Mouse (Mus musculus) layer of hippocampus, postnatal 36 days (tissue): ENCODE measurements around the gene Ucp2. TPM values are rescaled to one million over a fixed set of nuclear protein-coding genes. Genes with fewer than 3 reads are reported as not detected.

Experiments used
- DNase-seq, 2 experiments: peaks; one replicate each; pipeline ENCODE4 v3.0.0; 2022
- total RNA-seq, 2 experiments: library from RNA; stranded (reverse); gene quantifications; 2 replicates each; pipeline ENCODE4 v1.2.3; 2021

The Ucp2 gene
- total RNA-seq, 2 experiments from 2014 or later = 67.5 to 87.2 TPM

DNA sequence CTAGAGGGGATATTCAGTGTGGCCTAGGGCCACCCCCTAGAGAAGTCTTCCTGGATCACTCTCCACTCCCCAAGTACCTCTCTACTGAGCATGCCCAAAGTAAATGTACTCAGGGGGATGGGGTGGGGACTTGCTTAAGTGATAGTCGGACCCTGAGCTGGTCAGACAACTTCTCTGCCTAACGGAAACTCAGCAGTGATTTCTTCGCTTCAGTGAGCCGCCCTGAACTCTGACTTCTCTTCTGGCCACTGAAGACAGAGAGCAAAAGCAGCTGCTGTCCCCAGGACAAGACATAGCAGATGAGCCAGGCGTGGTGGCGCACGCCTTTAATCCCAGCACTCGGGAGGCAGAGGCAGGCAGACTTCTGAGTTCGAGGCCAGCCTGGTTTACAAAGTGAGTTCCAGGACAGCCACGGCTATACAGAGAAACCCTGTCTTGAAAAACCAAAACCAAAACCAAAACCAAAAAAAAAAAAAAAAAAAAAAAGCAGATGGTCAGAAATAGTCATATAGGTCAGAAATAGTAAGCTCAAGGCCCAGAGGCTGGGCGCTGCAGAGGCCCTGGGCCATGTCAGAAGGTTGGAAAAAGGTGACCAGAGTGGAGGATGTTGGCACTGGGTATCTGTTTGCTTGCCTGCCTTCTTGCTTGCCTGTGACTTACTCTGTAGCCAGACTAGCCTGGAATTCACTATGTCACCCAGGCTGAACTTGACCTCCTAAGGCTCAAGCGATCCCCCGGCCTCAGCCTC lies 11.8 kb downstream of the Ucp2 start:
- no peak for DNase-seq

DNA sequence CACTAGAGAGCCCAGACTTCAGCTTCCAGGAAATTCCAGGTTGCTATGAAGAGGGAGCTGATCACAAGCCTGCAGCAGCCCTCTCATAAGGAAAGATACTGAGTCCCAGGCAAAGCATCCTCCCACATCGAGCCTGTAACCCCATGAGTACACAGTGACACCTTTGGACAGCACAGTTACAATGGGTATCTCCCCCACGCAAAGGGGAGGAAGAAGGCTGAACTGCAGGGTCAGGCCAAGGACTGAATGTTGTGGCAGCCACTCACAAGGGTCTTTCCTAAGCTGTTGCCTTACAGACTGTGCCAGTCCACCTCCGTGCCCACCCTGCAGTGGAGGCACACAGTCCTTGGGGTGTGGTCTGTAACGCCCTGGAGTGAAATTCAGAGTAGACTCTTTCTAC lies 13.4 kb downstream of the Ucp2 start:
- no peak for DNase-seq

DNA sequence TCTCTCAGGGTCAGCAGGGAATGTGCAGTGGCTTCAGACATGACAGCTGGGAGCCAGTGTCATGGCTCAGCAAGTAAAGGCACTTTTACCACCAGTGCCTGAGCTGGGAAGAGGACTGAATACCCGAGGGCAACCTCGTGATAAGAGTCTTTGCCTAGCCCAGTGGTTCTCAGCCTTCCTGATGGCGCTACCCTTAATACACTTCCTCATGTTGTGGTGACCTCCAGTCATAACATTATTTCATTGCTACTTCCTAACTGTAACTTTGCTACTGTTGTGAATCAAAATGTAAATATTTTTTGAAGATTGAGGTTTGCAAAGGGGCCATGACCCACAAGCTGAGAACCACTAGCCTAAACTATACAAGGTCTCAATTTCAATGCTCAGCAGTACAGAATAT lies 15.5 kb downstream of the Ucp2 start:
- no peak for DNase-seq

DNA sequence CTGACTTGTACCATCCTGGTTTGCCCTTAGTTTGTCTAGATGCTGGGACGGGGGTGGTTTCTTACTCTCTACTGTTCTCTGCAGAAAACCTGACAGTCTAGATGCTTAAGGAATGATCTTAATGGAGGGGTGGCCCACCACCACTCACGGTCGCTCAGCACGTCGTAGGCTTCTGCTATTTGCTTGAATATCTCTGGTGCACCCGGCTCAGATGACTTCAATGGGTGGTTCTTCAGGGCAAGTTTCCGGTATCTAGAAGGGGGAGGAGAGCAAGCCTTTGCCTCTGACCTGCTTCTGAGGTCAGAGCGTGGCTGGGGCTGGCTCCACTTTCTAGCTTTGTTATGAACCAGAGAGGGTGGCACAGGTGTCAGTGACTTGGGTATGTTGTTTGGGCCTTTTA lies 18.5 kb downstream of the Ucp2 start:
- DNase-seq = no peak

DNA sequence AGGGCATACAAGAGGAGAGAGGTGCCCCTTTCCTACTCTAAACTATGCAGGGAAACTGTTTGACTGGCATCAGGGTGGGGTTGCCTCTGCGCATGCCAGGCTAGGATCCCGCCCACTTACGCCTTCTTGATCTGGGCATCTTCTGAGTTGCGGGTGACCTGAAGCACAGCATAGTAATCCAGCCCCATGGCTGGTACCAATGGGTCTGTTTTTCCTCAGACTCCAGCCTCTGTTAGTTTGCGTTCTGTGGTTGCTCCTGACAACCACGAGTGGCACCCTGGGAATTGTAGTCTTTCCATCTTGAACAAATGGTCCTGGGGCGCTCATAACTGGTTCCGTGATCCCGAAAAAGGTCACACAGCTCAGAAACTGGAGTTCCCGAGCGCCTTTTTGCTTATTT lies 21.4 kb downstream of the Ucp2 start, which contains the start of gene Dnajb13:
Gene Dnajb13 (minus strand): TSS at position 388 of the 400 bp plus-strand sequence.
- DNase-seq = no peak

DNA sequence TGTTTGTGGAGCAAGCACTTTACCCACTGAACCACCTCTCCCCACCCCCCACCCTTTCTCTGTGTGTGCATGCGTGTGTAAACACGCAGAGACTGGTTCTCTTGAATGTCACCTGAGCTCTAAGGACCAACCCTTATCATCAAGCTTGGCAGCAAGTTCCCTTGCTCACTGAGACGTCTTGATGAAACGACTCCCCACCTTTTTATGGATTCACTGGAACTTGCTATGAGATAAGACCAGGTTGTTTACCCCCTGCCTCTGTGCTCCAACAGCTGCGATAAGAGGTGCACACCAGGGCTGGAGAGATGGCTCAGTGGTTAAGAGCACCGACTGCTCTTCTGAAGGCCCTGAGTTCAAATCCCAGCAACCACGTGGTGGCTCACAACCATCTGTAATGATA lies 27.1 kb downstream of the Ucp2 start:
- no peak for DNase-seq

DNA sequence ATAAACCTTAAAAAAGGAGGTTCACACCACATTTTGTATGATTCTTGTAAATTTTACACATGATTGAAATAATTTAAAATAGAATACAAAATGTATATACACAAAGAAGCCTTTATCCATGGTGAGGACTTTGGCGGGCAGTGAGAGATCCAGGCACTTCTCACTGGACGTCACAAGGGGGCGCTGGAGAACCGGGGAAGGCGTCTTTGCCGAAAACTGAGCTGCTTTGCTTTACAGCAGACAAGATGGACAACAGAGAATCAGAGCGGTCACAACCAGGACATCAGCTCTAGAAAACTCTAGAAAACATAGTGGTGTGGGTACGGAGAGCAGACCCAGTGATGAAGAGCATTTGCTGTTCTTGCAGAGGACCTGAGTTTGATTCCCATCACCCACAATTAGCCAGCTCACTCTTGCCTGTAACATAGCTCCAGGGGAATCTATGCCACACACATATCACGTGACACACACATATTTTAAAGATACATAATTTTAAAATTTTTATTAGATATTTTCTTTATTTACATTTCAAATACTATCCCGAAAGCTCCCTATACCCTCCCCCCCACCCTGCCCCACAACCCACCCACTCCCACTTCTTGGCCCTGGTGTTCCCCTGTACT lies 27.6 kb downstream of the Ucp2 start:
- peak; percentile 82 to 85 for DNase-seq

DNA sequence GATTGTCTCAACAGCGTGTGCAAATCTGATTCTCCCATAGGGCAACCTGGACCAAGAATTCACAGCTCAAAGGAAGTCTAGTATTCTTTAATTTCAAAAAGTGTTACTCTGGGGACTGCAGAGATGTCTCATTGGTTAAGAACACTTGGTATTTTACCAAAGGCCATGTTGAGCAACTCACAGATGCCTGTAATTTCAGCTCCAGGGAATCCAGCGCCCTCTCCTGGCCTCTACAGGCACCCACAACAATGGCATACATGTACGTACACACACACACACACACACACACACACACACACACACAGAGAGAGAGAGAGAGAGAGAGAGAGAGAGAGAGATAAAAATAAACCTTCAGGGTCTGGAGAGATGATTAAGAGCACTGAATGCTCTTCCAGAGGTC lies 29.1 kb downstream of the Ucp2 start:
- DNase-seq = no peak

DNA sequence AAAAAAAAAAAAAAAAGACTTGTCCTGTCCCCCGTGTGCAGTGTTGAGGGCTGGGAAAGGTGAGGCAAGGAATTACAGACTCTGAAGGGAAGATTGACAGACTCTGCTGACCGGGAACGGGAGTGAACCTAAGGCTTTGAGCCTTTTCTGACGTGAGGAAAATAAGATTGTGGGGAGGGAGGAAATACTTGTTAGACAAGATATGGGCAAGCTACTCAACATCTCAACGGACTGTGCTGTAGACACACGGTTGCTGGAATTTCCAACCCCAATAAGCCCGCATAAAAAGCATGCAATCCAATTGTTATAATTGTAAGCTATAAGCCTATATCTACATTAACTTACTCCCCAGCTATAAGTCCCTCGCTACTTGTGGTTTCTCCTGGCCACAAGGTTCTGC lies 31.5 kb downstream of the Ucp2 start:
- no peak for DNase-seq

DNA sequence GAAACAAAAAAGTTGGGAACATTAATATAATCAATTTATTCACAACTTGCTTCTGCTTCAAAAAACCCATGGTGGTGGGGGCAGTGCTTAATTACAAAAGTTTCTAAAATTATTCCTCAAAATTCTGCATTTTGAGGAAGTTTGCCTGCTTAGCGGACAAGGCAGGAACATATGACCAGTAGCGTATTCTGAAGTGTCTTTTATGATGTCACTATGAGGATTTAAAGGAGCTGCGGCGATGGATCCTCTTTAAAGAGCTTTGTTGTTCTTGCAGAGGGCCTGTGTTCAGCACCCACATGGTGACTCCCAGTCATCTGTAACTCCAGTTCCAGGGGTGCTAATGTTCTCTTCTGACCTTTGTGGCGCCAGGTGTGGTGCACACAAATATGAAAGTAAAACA lies 37.6 kb downstream of the Ucp2 start:
- no peak for DNase-seq

DNA sequence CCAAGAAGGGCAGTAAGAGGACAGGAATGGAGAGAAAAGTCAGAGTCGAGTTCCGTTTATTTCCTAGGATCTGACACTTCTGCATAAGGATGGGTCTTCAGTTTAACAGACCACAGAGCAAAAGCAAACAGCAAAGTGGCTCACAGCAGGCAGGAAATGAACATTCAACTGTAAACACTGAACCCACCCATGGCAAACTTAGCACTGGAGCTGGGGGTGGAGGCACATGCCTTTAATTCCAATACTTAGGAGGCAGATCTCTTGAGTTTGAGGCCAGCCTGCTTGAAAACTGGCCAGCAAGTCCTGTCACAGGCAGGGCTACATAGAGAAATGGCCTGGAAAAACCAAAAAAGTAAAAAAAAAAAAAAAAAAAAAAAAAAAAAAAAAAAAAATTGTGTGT lies 40.4 kb downstream of the Ucp2 start:
- DNase-seq = no peak

DNA sequence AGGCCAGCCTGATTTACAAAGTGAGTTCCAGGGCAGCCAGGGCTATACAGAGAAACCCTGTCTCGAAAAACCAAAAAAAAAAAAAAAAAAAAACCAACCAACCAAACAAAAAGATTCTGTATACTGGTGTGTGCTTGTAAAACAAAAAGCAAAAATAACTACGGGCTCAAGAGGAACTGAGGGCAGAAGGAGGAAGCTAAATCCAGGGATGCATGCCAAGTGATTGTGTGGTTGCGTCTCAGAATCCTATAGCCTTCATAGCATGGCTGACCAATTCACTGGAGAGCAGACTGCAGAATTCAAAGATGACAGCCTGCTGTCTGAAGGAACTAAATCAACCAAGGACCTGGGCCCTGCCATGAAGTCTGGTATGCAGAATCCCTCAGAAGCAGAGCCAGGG lies 41.1 kb downstream of the Ucp2 start:
- DNase-seq = no peak

DNA sequence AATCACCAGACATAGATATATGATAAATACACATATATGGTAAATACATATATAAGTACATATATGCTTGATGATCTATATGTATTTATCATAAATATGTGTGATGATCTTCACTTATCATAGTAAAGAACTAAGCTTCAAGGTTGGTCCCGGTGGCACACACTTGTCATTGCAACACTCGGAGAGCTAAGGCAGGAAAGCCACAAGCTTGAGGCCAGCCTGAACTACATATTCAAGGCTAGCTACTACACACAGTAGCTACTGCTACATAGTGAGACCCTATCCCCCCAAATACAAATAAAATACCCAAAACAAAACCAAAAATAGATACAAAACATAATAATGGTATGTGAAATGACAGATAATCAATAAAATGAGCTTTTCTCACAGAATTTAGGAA lies 42.7 kb downstream of the Ucp2 start:
- DNase-seq = no peak

DNA sequence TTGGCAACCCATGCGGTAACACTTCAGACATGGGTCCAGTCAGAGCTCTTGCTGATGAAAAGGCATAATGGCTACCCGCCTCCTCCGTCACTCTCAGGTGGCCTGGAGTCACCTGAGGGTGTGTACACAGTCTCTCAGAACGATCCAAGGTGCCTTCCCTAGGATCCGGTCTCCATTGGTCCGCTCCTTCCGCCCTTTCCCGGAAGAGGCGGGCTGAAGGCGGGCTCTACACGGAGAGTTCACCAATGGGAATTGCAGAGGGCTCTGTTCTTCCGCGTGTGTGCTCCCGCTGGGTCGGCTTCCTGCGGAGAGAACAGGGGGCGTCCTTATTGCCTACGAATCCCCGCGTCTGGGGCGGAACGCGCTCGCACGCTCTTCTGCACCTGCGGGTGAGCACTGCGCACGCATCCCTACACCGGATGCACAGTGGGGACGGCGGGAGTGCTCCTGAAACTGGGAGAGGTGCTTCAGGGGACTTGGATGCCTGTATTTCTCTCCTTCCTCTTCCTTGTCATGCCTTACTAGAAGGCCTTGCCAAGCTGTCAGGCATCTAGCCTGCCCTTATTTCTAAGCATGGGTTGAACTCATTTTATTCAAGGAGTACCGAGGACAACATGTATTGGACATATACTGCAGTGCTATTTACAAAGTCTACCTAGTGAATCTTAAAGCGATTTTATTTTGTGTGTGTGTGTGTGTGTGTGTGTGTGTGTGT lies 43.8 kb downstream of the Ucp2 start, which contains the start of gene Coa4:
Gene Coa4 (plus strand): TSS at position 268 of the 715 bp plus-strand sequence.
- peak; percentile 85 to 87 for DNase-seq

DNA sequence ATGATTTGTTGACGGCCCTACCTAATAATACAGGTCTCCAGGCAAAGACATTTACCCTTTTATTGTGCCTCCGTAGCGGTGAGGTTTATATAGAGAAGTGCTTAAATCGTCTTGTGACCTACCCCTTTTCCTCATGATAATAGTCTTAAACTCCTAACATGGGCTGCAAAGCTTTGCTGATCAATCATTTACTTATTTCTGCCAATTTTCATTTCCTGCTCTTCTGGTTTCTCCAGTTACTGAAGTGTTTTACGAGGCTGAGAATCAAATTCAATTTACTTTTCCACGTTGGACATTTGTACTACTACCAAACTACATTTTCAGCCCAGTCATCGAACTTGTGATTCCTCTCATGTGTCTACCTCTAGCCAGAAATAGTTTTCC lies 44.4 kb downstream of the Ucp2 start:
- no peak for DNase-seq

DNA sequence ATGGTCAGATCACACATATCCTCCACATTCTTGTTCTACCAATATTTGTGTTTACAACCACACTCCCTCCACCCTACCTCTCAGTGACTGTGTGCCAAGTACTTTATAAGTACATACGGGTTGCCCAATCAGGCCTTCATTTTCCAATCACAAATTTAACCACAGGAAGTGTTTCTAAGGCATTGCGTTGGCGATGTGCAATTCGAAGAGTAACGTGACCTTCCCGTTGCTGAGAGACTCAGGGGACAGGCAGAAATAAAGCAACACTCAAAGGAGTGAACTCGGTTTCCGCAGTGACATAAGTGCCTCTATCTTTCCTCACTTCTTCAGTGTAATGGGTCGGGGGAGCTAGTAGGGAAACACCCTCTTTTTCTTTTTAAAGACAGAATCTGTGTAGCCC lies 46.4 kb downstream of the Ucp2 start:
- no peak for DNase-seq

DNA sequence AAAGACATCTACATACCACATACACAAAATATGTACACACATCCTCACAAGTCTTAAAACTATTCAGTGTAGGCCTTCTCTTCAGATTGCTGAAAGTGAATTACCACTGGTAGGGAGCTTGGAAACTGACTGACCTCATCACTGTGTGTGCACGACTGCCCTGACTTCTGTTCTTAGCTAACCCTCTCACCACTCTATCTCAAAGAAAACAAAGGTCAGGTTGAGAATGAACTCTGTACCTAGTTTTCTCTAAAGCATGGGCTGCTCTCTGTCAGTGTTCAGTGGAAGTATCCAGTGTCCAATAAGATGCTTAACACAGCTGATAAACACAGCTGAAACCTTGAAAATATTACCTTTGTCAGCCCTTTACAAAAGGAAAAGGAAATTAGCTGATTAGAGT lies 51.3 kb downstream of the Ucp2 start:
- DNase-seq = no peak

DNA sequence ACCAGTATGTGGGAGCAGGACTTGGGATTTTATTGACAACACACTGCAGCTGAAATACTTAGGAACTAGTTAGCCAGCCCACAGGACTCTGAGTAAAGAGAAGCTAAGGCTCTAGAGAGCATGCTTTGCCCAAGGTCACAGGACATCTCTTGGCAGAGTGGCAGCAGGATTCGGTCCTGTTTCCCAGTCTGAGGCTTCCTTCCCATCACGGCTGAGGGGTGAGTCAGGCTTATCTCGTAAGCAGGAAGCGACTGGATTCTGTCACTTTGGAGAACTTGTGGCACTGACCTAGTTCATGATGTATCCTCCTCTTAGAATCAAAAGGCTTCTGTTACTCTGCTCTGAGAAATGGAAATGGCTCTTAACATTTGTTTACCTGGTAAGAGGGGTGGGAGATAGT lies 54.5 kb downstream of the Ucp2 start:
- DNase-seq = no peak

DNA sequence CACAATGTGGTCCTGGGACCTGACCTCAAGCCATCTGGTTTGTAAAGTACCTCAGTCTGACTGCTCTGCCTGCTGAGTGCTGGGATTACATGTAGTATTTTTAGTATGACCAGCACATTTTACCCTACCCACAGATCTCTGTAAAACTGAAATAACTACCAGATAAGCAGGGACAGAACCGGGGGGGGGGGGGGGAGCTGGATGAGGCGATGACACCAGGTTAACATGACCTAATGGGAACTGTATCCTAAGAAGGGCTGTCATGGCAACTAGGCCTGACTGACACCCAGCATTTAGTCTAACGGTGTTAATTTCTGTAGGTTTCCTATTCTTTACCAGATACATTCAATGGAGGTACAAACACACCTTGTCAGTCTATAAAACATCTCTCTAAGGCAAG lies 56.7 kb downstream of the Ucp2 start:
- no peak for DNase-seq

DNA sequence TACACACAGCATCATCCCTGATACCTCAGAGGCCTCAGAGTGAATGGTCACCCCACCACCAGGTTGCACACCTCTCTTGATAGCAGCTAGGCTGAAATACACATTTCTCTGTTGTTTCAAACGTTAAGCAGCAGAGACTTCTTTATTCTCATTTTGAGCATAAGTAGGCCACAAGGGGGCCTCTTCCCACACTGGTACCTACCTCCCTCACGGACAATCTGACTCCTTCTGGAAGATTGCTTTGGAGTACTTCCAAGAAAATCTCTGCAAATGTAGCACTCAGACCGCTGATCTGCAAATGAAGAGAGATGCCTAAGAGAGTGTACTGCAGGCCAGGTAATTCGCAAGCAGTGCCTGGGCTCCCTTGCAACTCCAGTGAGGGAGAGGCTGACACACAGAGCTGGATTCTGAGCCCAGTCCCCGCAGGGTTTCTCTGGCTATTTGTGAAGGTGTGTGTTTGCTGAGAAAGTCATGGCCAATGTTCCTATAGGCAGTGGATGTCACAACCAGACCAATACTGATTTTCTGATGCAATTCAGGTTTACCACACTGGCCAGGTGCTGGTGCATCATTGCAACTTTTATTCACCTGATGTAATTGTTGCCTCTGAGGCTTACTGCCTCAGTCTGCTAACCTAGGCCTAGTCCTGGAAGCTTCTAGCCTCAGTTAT lies 57.3 kb downstream of the Ucp2 start:
- no peak for DNase-seq
